Mouse (Mus musculus) kidney, postnatal 36 days (tissue): ENCODE measurements at regions not wholly inside any gene's neighbourhood (a gene's known extent, or its start where the extent isn't known, plus 50 kb on each side); places are given as distances from the start of the nearest gene placed in this dataset.

ENCODE experiments used
- DNase-seq, 2 experiments: peaks; one replicate each; pipeline ENCODE4 v3.0.0; 2021 to 2022; ENCODE audit warnings: mixed read lengths in 2 of 2

- DNase-seq: no peak
Observed at GRCm38 (mm10) chr9:22937686-22938391, 285.0 kb upstream of the Bmper start.

- DNase-seq: no peak
Observed at GRCm38 (mm10) chr9:22944992-22945391, 277.9 kb upstream of the Bmper start.

DNA sequence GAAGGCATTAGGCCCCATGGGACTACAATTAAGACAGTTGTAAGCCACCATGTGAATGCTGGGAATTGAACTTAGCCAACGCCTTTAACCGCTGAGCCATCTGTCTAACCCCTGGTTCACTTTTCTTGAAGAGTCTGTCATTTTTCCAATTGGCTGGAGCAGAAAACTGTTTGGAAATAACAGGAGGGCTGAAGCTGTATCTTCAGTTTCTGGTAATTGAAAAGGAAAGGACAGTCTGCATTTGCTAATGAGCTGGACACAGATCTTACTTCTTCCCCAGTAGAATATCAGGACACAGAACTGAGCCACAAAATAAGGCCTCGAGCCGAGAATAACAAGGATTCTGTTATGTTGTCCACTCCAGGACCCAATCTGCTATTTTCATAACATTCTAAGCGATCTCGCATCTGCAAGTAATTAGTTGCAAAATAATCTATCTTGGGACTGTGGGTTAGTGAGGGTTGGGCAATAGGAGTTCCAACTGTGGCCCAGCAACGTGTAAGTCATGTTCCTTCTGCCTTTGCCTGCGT lies 277.4 kb upstream of the Bmper start:
- DNase-seq: no peak

DNA sequence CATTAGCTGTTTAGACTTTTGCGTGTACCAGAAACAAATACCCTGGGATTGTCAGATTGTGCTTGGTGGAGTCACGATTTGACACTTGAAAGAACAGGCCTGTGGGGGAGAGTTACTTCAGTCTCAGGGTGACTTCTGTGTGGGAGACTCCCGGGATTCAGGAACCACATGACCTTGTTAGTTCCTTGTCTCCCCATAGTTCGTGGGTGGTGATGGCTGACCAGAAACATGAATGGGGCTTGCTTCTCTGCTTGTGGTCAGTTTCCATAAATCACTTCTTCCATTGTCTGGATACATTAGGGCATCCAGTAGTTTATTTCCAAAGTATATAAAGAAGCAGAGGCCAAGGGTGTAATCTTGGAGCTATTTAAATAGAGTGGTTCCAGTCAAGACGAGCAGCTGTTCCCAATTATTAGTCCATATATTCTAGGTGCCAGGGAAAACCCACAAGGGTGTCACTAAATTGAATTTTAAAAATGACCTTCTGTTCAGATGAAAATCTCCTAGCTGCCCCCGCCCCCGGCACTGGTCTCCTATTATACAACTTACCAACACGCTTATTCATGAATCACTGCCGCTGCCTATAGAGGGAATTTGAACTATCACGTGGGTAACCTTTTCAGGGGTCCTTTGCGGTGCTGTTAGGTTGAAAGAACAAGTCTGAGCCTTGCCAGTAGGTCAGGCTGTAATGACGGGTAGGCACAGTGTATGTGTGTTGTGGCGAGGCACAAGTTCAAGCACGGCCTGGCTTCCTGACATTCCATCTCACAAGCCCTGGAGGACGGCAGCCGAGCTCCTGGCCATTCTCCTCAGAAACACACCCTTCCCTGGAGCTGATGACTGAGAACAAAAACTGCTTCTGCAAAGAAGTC lies 270.1 kb upstream of the Bmper start:
- DNase-seq: no peak

DNA sequence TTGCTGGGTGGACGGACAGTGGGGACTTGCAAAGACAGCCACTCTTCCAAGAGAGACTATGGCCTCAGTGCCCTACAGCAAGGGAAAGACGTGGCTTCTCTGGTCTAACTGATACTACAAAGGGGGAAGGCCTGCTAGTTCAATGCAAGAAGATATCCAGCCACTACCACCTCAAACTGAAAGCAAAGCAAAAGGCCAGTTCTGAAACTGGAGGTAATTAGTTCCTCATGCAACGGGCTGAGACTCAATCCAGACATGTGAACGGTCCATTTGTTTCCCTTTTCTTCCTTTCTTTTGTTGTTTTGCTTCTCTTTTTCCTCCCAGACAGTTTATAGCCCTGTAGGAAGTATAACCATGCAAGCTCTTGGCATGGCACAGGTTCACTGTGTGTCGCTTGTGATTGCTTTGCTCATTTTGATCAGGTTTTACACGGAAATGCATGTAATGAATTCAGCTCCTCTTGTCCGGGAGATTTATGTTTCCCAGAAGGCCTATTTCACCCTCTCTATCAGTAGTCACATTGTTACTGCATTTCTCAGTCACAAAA lies 260.5 kb upstream of the Bmper start:
- DNase-seq: no peak

- DNase-seq: no peak
Observed at GRCm38 (mm10) chr9:22971312-22971711, 251.6 kb upstream of the Bmper start.

DNA sequence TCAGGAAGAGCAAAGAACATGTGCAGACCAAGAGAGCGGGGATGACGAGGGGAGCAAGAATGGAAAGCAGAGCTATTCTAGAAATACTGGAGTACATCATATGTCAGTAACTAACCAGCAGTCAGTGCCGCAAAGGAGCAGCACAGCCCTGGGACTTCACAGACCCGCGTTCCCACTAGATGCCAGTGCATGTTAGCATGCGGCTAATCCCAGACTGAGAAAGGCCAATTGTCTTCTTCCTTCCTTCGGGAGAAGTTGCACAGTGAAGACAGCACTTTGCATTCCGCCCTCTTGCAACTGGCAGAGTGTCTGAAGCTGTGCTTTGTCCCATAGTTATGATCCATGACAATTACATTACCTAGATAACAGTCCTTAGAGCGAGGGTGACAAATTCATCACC lies 246.1 kb upstream of the Bmper start:
- no peak for DNase-seq

GRCm38 (mm10) chr9:22979627-22980026 lies 243.2 kb upstream of the Bmper start:
- no peak for DNase-seq

DNA sequence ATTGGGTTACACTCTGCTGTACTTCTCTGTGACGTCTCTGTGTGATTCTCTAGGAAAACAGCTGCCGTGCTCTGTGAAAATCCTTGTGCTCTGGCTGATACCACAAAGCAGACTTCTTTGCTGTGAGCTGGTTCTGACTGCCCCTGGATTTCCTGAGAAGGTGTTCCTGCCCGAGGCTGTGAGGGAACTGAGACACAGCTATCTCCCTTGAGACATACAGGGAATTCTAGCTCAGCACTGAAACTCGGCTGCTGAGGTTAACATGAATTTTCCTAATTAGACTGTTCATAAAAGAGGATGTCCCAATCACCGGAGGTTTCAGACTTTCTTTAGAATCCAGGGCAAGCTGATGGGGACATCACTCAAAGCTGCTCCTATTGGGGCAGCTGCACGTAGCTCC lies 233.4 kb upstream of the Bmper start:
- DNase-seq: no peak

- no peak for DNase-seq
Observed at GRCm38 (mm10) chr9:22993531-22993930, 229.3 kb upstream of the Bmper start.

DNA sequence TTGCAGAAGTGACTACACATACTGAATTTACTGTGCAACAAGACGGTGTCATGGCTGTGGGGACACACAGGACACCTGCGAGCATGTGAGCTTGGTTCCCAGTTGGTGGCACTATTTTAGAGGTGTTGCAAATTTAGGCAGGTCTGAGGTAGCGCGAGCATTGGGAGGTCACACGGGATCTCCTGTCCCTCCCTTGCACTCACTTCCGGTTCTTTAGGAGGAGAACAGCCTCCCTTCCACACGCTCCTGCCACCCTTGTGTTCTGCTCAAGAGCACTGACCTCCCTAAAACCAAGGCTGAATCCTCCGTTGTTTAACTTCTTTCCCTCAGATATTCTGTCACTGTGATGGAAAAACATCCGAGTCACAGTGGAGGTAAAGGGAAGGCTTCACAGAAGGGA lies 227.3 kb upstream of the Bmper start:
- DNase-seq: no peak

DNA sequence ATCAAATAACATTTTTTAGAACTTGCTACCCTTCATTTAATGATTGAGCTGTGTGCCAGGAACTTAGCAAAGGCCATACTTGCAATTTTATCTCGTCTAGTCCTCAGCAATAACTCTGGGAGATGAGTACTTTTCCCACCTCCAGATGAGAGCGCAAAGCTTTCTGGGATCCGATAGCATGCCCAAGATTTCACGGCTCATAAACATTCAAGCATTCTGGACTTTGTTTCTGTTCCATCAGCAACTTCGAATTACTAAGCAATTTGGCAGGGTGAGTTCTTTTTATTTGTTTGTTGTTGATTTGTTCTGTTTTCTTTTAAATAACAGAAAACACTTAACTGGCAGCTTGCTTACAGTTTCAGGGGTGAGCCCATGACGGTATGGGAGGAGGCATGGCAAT lies 224.6 kb upstream of the Bmper start:
- DNase-seq: peak; percentile 25 to 52

GRCm38 (mm10) chr9:22999181-22999580 lies 223.7 kb upstream of the Bmper start:
- DNase-seq: no peak

- no peak for DNase-seq
Observed at GRCm38 (mm10) chr9:23000200-23000599, 222.7 kb upstream of the Bmper start.

DNA sequence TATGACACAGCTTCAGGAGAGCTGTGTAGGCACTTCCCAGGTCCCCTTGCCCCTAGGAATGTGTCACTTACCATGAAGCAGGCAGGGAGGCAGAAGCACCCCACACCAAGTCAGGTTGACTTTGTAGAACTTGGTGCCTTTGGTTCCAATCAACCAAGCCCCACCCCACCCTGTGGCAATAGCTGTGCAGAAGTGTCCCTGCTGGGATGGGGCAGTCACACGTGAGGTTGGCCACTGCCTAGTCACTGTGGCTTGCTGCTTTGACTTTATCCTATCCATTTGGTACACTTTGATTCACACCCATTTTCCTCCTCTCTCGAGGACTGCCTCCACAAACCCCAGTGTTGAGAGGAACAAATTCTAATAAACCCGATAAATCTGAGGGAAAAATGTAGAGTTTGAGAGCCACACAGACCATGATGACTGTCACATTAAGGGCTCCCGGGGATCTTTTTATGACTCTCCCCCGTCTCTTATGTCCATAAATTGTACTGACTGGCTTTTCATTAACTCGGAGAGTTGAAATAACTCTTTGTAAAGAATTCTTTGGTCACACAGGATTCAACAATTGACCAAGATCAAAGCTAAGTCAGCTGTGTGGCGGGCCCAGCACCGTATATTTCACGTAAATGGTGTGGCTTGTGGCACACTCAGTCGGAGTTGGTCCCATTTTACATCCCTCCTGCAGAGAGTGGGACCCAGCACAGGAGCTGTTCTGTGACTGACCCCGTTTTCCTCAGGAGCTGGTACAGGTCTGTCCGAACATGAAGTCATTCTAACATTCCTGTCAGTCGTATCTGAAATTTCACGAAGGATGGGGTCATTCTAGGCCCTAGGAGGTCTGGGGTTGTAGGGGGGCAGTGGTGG lies 219.4 kb upstream of the Bmper start:
- no peak for DNase-seq

- peak in 1 of 2 experiments; percentile 10 for DNase-seq
Observed at GRCm38 (mm10) chr9:23005005-23005404, 217.9 kb upstream of the Bmper start.

DNA sequence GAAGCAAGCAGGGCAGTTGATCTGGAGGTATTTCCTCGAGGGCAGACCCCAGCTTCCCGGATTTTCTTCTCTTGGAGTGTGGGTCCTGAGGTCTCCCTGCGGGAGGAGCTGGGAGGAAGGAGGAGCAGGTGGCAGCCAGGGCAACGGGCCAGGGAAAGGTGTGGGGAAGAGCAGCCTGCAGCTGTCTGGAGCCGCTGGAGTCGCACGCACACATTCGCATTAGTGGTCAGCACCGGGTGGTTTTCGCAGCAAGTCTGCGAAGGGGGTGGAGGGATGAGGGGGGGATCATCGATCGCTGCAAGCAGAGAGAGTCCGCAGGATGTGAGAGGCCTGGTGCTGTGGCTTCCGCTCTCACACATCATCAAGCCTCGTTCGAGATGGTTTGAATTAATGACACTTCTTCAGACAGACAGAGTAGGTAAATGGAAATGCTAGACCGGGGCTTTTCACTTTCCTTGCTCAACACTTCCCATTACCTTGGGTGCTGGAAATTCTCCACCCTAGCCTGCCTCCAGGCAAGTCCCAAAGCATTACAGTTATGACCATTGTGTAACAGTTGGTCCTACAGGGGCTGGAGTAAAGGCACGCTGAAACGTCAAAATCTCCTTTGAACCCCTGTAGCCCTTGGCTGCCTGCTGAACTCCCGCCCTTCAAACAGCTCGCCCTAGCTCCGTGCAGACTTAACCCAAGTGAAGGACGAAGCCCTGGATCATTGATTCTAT lies 213.3 kb upstream of the Bmper start:
- peak in 1 of 2 experiments; percentile 39 for DNase-seq

GRCm38 (mm10) chr9:23011316-23011959 lies 211.4 kb upstream of the Bmper start:
- no peak for DNase-seq

GRCm38 (mm10) chr9:23012130-23012529 lies 210.7 kb upstream of the Bmper start:
- DNase-seq: no peak

- DNase-seq: no peak
Observed at GRCm38 (mm10) chr9:23016733-23017132, 206.1 kb upstream of the Bmper start.

DNA sequence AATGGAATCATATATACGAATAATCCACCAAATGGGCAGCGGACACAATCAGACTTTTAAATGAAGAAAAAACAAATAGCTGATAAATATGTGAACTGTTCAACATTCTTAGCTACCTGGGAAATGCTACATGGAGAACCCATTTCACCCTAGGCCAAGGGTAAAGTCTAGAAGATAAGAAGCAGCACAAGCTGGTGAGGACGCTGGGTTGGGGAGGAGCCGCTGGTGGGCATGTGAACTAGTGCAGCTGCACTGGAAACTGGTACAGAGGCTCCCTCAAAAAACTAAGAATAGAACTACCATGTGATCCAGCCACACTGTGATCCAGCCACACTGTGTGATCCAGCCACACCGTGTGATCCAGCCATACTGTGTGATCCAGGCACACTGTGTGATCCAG lies 198.8 kb upstream of the Bmper start:
- no peak for DNase-seq
